Mouse (Mus musculus): ENCODE results near the gene Wdfy4.

Gene Wdfy4

GRCm38 (mm10) chr14:32984176-32984738 lies 201.1 kb downstream of the Wdfy4 start:
- DNase-seq (ENCODE audit: low spot score in 2 of 2): no peak

GRCm38 (mm10) chr14:32970700-32971099 lies 214.6 kb downstream of the Wdfy4 start:
- no peak for DNase-seq (ENCODE audit: low spot score in 2 of 2)

GRCm38 (mm10) chr14:32964742-32965141 lies 220.6 kb downstream of the Wdfy4 start:
- DNase-seq (ENCODE audit: low spot score in 2 of 2): no peak

GRCm38 (mm10) chr14:32960481-32960880 lies 224.8 kb downstream of the Wdfy4 start:
- DNase-seq (ENCODE audit: low spot score in 2 of 2): peak; percentile 73 to 78

- DNase-seq (ENCODE audit: low spot score in 2 of 2): no peak
These were observed 226.6 kb downstream of the Wdfy4 start for GRCm38 (mm10) chr14:32958671-32959070.

- DNase-seq (ENCODE audit: low spot score in 2 of 2): no peak
These were observed 228.8 kb downstream of the Wdfy4 start for GRCm38 (mm10) chr14:32956486-32956885.

GRCm38 (mm10) chr14:32950312-32951301 lies 234.7 kb downstream of the Wdfy4 start:
- DNase-seq (ENCODE audit: low spot score in 2 of 2): no peak

- peak; percentile 41 to 75 for DNase-seq (ENCODE audit: low spot score in 2 of 2)
These were observed 237.8 kb downstream of the Wdfy4 start for GRCm38 (mm10) chr14:32947512-32947911.

GRCm38 (mm10) chr14:32939217-32939616 lies 246.1 kb downstream of the Wdfy4 start:
- DNase-seq (ENCODE audit: low spot score in 2 of 2): no peak

GRCm38 (mm10) chr14:32934064-32934463 lies 251.2 kb downstream of the Wdfy4 start:
- DNase-seq (ENCODE audit: low spot score in 2 of 2): no peak

GRCm38 (mm10) chr14:32932220-32932619 lies 253.1 kb downstream of the Wdfy4 start:
- DNase-seq (ENCODE audit: low spot score in 2 of 2): no peak

GRCm38 (mm10) chr14:32931709-32932108 lies 253.6 kb downstream of the Wdfy4 start:
- DNase-seq (ENCODE audit: low spot score in 2 of 2): no peak

- peak; percentile 26 to 51 for DNase-seq (ENCODE audit: low spot score in 2 of 2)
These were observed 261.4 kb downstream of the Wdfy4 start for GRCm38 (mm10) chr14:32923871-32924270.

GRCm38 (mm10) chr14:32917919-32918318 lies 267.4 kb downstream of the Wdfy4 start:
- no peak for DNase-seq (ENCODE audit: low spot score in 2 of 2)

GRCm38 (mm10) chr14:32915360-32915759 lies 269.9 kb downstream of the Wdfy4 start:
- DNase-seq (ENCODE audit: low spot score in 2 of 2): no peak

GRCm38 (mm10) chr14:32911187-32911586 lies 274.1 kb downstream of the Wdfy4 start:
- DNase-seq (ENCODE audit: low spot score in 2 of 2): no peak

Data from frontal cortex, postnatal 36 days (tissue).